Mouse (Mus musculus) liver, embryonic 16.5 days (tissue): ENCODE measurements around the gene Pgf. TPM values are rescaled to one million over a fixed set of nuclear protein-coding genes. Genes with fewer than 3 reads are reported as not detected.
A peak's percentile ranks its signal among the peaks of the same experiment; 100 is the strongest.
"Not testable (repeated sequence)": the region's sequence is repeated elsewhere in the genome, so short reads cannot be mapped to it uniquely, and the experiment has no call there.

Source experiments
- ATAC-seq: fragments of 200-750 bp; cut with Nextera tagmentation; 2 replicates; pipeline ENCODE4 v1.8.0; 2017; ENCODE audit warnings: low read depth, mild to moderate bottlenecking, moderate number of reproducible peaks, moderate library complexity
- H3K27ac ChIP-seq: fragments of 300-500 bp; sonication (generic); 2 replicates; pipeline ENCODE4 v1.5.1; 2014; ENCODE audit warnings: mild to moderate bottlenecking, low read length
- H3K27me3 ChIP-seq: fragments of 300-500 bp; sonication (generic); 2 replicates; pipeline ENCODE4 v1.6.1; 2014; ENCODE audit warnings: low read depth, low read length, mixed read lengths; ENCODE audit not compliant: control insufficient read depth, insufficient read depth
- H3K36me3 ChIP-seq: fragments of 300-500 bp; sonication (generic); 2 replicates; pipeline ENCODE4 v1.6.1; 2014; ENCODE audit warnings: mild to moderate bottlenecking; ENCODE audit not compliant: control insufficient read depth, insufficient read depth
- H3K4me1 ChIP-seq: fragments of 300-500 bp; sonication (generic); 2 replicates; pipeline ENCODE4 v1.6.1; 2014; ENCODE audit warnings: low read depth, low read length, mixed read lengths; ENCODE audit not compliant: control insufficient read depth
- H3K4me2 ChIP-seq: fragments of 300-500 bp; sonication (generic); 2 replicates; pipeline ENCODE4 v1.6.1; 2014; ENCODE audit warnings: low read depth, low read length, mixed read lengths
- H3K4me3 ChIP-seq: fragments of 300-500 bp; sonication (generic); 2 replicates; pipeline ENCODE4 v1.5.1; 2014; ENCODE audit warnings: low read depth, mild to moderate bottlenecking, low read length
- H3K9ac ChIP-seq: fragments of 300-500 bp; sonication (generic); 2 replicates; pipeline ENCODE4 v1.6.1; 2014; ENCODE audit warnings: low read depth, low read length
- H3K9me3 ChIP-seq: fragments of 300-500 bp; sonication (generic); replicated peaks from 2 replicates; pipeline ENCODE4 v1.6.1; 2016; ENCODE audit warnings: low read length; ENCODE audit not compliant: control insufficient read depth
- WGBS: fragments of 180-500 bp; shearing (Covaris S2); extraction: QIAGEN DNeasy Blood & Tissue Kit; methylation state at CpG from one replicate; pipeline ENCODE4 v1.1.7; 2014; ENCODE audit not compliant: insufficient replicate concordance; 5-methylcytosine and 5-hydroxymethylcytosine counted together
- polyA plus RNA-seq: library from polyadenylated mRNA; unstranded; fragments of >200 nt; fragmentation: Nextera tagmentation; extraction: Ambion mirVana; gene quantifications from 2 replicates; pipeline ENCODE4 v1.2.1, GENCODE M21; 2015

Gene Pgf
- polyA plus RNA-seq, 1 experiment from 2014 or later, result 0.57 TPM

DNA sequence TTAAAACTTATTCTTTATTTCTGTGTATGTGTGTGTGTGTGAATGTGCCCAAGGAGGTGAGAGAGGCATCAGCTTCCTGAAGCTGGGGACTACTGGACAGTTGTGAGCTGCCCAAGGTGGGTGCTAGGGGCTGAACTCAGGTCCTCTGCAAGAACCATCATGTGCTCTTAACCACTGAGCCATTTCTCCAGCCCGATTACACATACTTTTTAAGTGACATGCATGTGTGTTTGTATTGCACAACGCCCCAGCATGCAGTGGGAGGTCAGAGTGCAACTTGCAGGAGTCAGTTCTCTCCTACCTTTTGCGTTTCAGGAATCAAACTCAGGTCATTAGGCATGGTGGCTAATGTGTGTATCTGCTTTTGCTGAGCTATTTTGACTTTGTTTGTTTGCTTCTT lies 24.6 kb downstream of the Pgf start:
- peaks cover 5% of the 10 kb centered on the region for H3K27me3 ChIP-seq
- H3K4me1 ChIP-seq, result peaks cover 9% of the 10 kb centered on the region
- peak; percentile 63 for ATAC-seq
- H3K4me3 ChIP-seq, result no peak overlapping the region
- no peak overlapping the region for H3K4me2 ChIP-seq
- H3K9ac ChIP-seq, result no peak overlapping the region
- H3K27ac ChIP-seq, result 0 out of 2 replicates have a peak overlapping the region, but pooled peaks have one; percentile 12
- H3K36me3 ChIP-seq, result no peaks in the 10 kb centered on the region
- H3K9me3 ChIP-seq, result no peaks in the 10 kb centered on the region
- WGBS, result 49% methylated on average over 3 of the region's 3 CpGs

GRCm38 (mm10) chr12:85151002-85151774 lies 26.4 kb downstream of the Pgf start, which contains the start of gene Rps6kl1:
Gene Rps6kl1 (minus strand): TSS chr12:85151264.
- ATAC-seq, result peak; percentile 76
- Histone ChIP-seq H3K9me3 (no peaks in the 10 kb centered on the region), H3K4me2 (peak within 1 kb of the TSS; percentile 40), H3K9ac (peak within 1 kb of the TSS; percentile 24; the same call in 1 of the 2 replicates), H3K27me3 (peaks cover 5% of the 10 kb centered on the region), H3K4me1 (peaks cover 6% of the 10 kb centered on the region), H3K27ac (no peak within 1 kb of the TSS), H3K4me3 (peak within 1 kb of the TSS; percentile 14; the same call in 1 of the 2 replicates), H3K36me3 (no peaks in the 10 kb centered on the region)
- 11% methylated on average over 28 of the region's 28 CpGs for WGBS

GRCm38 (mm10) chr12:85150321-85151001 lies 27.1 kb downstream of the Pgf start:
- Histone ChIP-seq H3K36me3 (no peaks in the 10 kb centered on the region), H3K9me3 (no peaks in the 10 kb centered on the region), H3K4me3 (peak overlapping the region; percentile 14; the same call in 1 of the 2 replicates), H3K27me3 (peaks cover 5% of the 10 kb centered on the region), H3K9ac (peak overlapping the region; percentile 24; the same call in 1 of the 2 replicates), H3K4me1 (peaks cover 6% of the 10 kb centered on the region), H3K4me2 (peak overlapping the region; percentile 40), H3K27ac (no peak overlapping the region)
- 22% methylated on average over 20 of the region's 20 CpGs for WGBS
- no peak for ATAC-seq

DNA sequence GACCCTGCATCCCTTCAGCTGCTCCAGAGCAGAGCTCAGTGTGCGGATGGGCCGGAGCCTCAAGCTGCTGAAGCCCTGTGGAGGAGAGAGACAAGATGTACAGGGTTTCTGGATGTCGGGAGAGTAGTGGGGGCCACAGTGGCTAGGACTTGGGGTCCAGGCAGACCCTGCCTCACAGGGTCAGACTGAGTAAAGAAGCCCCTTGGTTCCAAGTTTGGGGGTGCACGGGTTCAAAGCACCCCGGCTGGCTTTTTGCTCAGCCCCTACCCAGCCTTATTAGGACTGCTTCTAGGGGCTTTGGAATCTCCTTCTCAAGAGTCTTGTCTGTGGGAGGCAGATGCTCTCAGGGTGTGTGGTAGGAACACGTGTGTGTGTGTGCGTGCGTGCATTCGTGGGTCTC lies 30.7 kb downstream of the Pgf start:
- H3K4me3 ChIP-seq, result no peak overlapping the region
- H3K27me3 ChIP-seq, result peaks cover 5% of the 10 kb centered on the region
- H3K27ac ChIP-seq, result no peak overlapping the region
- no peaks in the 10 kb centered on the region for H3K9me3 ChIP-seq
- no peak overlapping the region for H3K4me2 ChIP-seq
- H3K9ac ChIP-seq, result no peak overlapping the region
- H3K36me3 ChIP-seq, result no peaks in the 10 kb centered on the region
- H3K4me1 ChIP-seq, result peaks cover 6% of the 10 kb centered on the region
- WGBS, result 69% methylated on average over 9 of the region's 9 CpGs
- ATAC-seq, result no peak

GRCm38 (mm10) chr12:85146355-85146754 lies 31.2 kb downstream of the Pgf start:
- ATAC-seq, result no peak
- no peaks in the 10 kb centered on the region for H3K36me3 ChIP-seq
- no peaks in the 10 kb centered on the region for H3K9me3 ChIP-seq
- no peak overlapping the region for H3K9ac ChIP-seq
- no peak overlapping the region for H3K4me2 ChIP-seq
- H3K27ac ChIP-seq, result no peak overlapping the region
- peaks cover 3% of the 10 kb centered on the region for H3K4me1 ChIP-seq
- peaks cover 5% of the 10 kb centered on the region for H3K27me3 ChIP-seq
- 26% methylated on average over 11 of the region's 11 CpGs for WGBS
- H3K4me3 ChIP-seq, result no peak overlapping the region

GRCm38 (mm10) chr12:85145630-85146029 lies 32.0 kb downstream of the Pgf start:
- Histone ChIP-seq H3K27ac (no peak overlapping the region), H3K4me2 (no peak overlapping the region), H3K36me3 (no peaks in the 10 kb centered on the region), H3K9me3 (no peaks in the 10 kb centered on the region), H3K9ac (no peak overlapping the region), H3K4me1 (no peaks in the 10 kb centered on the region; the same call in 1 of the 2 replicates), H3K27me3 (peaks cover 5% of the 10 kb centered on the region), H3K4me3 (no peak overlapping the region)
- ATAC-seq, result no peak
- 71% methylated on average over 9 of the region's 9 CpGs for WGBS

- Histone ChIP-seq H3K9ac (no peak overlapping the region), H3K4me3 (no peak overlapping the region), H3K4me2 (no peak overlapping the region), H3K36me3 (no peaks in the 10 kb centered on the region), H3K27me3 (no peaks in the 10 kb centered on the region), H3K4me1 (no peaks in the 10 kb centered on the region), H3K27ac (no peak overlapping the region), H3K9me3 (no peaks in the 10 kb centered on the region)
- WGBS, result 83% methylated on average over 4 of the region's 4 CpGs
- no peak for ATAC-seq
Measured at GRCm38 (mm10) chr12:85144821-85145220, 32.8 kb downstream of the Pgf start.

DNA sequence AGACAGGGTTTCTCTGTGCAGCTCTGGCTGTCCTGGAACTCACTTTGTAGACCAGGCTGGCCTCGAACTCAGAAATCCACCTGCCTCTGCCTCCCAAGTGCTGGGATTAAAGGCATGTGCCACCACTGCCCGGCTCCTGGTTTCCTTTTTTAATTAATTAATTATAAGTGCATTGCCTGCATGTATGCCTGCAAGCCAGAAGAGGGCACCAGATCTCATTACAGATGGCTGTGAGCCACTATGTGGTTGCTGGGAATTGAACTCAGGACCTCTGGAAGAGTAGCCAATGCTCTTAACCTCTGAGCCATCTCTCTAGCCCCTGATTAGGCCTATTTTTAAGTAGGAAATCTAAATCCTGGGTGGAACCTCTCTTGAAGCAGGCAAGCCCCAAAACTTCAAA lies 33.3 kb downstream of the Pgf start:
- ATAC-seq, H3K9me3 ChIP-seq, H3K27me3 ChIP-seq, H3K36me3 ChIP-seq, H3K4me3 ChIP-seq, H3K4me1 ChIP-seq, H3K9ac ChIP-seq, H3K27ac ChIP-seq, H3K4me2 ChIP-seq: not testable (repeated sequence)
- WGBS, result 40% methylated on average over 2 of the region's 2 CpGs

DNA sequence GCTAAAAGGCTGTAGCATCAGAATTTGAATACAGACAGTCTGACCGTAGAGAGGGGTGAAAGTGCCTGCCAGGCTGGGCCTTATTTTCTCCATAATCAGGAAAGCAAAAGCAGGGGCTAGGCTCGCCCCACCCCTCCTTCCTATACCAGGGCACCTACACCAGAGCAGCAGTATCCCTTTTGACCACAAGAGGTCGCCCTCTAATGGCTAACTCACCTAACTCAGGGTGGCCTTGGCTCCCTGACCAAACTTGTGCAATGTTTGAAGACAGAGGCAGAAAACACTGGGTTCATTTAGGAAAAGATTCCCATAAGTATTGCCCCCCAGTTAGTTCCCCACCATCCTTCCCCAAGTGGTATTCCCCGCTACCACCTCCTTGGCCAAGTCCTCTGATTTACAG lies 34.8 kb downstream of the Pgf start:
- Histone ChIP-seq H3K4me1 (no peaks in the 10 kb centered on the region), H3K9ac (no peak overlapping the region), H3K9me3 (no peaks in the 10 kb centered on the region), H3K27ac (no peak overlapping the region), H3K27me3 (no peaks in the 10 kb centered on the region), H3K36me3 (no peaks in the 10 kb centered on the region), H3K4me2 (no peak overlapping the region), H3K4me3 (no peak overlapping the region)
- ATAC-seq, result peak; percentile 59; the same call in 1 of the 2 replicates
- 18% methylated on average over 4 of the region's 4 CpGs for WGBS
